Mouse (Mus musculus) midbrain, embryonic 10.5 days (tissue): ENCODE results near the gene Inpp5e. TPM values are rescaled to one million over a fixed set of nuclear protein-coding genes. Genes with fewer than 3 reads are reported as not detected.

Experiments used
- DNase-seq: peaks from one replicate; pipeline ENCODE4 v3.0.0-alpha.2; 2017; ENCODE audit warnings: low spot score
- H3K27ac ChIP-seq: fragments of 300-500 bp; sonication (generic); replicated peaks from 2 replicates; pipeline ENCODE4 v1.5.1; 2016; ENCODE audit warnings: mild to moderate bottlenecking
- H3K27me3 ChIP-seq: fragments of 300-500 bp; sonication (generic); 2 replicates; pipeline ENCODE4 v1.6.1; 2016; ENCODE audit warnings: low read depth, mild to moderate bottlenecking; ENCODE audit not compliant: poor library complexity, severe bottlenecking
- H3K36me3 ChIP-seq: fragments of 300-500 bp; sonication (generic); 2 replicates; pipeline ENCODE4 v1.6.1; 2016; ENCODE audit warnings: mild to moderate bottlenecking, moderate library complexity
- H3K4me1 ChIP-seq: fragments of 300-500 bp; sonication (generic); 2 replicates; pipeline ENCODE4 v1.6.1; 2016
- H3K4me3 ChIP-seq: fragments of 300-500 bp; sonication (generic); 2 replicates; pipeline ENCODE4 v1.5.1; 2016; ENCODE audit warnings: mild to moderate bottlenecking, moderate library complexity
- H3K9me3 ChIP-seq: fragments of 300-500 bp; sonication (generic); replicated peaks from 2 replicates; pipeline ENCODE4 v1.6.1; 2016; ENCODE audit warnings: mild to moderate bottlenecking
- WGBS: fragments of 180-500 bp; shearing (Covaris S2); methylation state at CpG from one replicate; pipeline ENCODE4 v1.1.7; 2016; 5-methylcytosine and 5-hydroxymethylcytosine counted together
- polyA plus RNA-seq: library from polyadenylated mRNA; unstranded; fragments of >200 nt; fragmentation: Nextera tagmentation; extraction: Ambion mirVana; gene quantifications from 2 replicates; pipeline ENCODE4 v1.2.1, GENCODE M21; 2016

The Inpp5e gene
- polyA plus RNA-seq, 1 experiment from 2014 or later: 23.4 TPM

DNA sequence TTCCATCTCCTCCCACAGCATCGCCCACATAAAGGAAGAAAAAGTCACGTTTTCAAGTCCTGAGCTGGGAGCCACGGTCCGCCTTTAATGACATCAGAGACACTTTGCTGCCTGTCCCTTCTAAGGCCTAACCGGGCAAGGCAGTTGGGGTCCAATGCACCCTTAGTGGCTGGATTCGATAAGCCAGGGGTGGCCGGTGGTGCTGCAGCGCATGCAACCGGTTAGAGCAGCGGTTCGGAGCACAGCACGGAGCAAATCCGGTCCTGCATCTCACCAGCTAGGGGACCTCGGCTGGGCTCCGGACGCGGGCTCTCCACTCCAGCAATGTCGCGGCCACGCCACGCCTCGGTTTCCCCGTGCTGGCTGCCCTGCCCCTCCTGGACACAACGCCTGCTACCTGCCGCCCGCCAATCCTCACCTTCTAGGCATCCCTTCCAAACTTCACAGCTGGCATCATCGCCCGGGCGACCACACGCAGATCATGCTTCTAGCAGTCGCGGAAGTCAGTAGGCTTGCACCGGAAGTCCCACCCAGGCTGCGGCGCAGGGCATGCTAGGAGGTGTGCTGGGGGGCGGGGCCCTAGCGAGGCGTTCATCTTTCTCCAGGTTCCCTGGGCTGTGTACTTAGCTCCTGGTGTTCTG is 28.8 kb downstream of the Inpp5e start, which contains the start of gene Snapc4:
TSS of gene Snapc4 (minus strand) at position 523 of the 641 bp plus-strand sequence.
- Histone ChIP-seq H3K27ac (peak within 1 kb of the TSS; percentile 83), H3K4me3 (peak within 1 kb of the TSS; percentile 87), H3K9me3 (no peaks in the 10 kb centered on the region), H3K27me3 (no peaks in the 10 kb centered on the region), H3K36me3 (peaks cover 75% of the 10 kb centered on the region), H3K4me1 (peaks cover 19% of the 10 kb centered on the region)
- peak; percentile 85 for DNase-seq
- WGBS: under 1% methylated on average over 38 of the region's 38 CpGs

- Histone ChIP-seq H3K9me3 (no peaks in the 10 kb centered on the region), H3K27ac (no peak overlapping the region), H3K36me3 (peaks cover 100% of the 10 kb centered on the region), H3K4me3 (no peak overlapping the region), H3K4me1 (no peaks in the 10 kb centered on the region), H3K27me3 (no peaks in the 10 kb centered on the region)
- 97% methylated on average over 8 of the region's 8 CpGs for WGBS
- no peak for DNase-seq
Observed at GRCm38 (mm10) chr2:26372396-26372795, 36.6 kb downstream of the Inpp5e start.

DNA sequence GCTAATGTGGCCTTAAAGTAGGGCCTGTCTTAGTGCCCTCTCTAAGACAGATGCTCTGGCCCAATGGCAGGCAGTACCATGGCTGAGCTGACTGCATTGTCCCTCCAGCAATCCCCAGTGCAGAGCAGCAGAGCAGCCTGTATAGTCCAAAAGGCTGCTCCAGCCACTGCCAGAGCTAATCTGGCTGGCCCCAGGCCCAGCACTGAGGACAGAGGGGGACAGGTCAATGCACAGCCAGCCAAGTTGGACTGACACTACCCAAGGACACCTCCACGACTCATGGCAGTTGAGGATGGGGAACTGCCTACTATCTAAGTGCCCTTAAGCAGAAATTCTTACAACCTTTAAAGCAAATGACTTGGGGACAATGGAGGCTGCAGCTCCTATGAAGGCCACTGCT is 40.4 kb downstream of the Inpp5e start:
- H3K4me1 ChIP-seq: no peaks in the 10 kb centered on the region
- H3K27ac ChIP-seq: no peak overlapping the region
- H3K36me3 ChIP-seq: peaks cover 100% of the 10 kb centered on the region
- no peak overlapping the region for H3K4me3 ChIP-seq
- H3K9me3 ChIP-seq: no peaks in the 10 kb centered on the region
- 84% methylated on average over 1 of the region's 1 CpGs for WGBS
- DNase-seq: no peak
- no peaks in the 10 kb centered on the region for H3K27me3 ChIP-seq

DNA sequence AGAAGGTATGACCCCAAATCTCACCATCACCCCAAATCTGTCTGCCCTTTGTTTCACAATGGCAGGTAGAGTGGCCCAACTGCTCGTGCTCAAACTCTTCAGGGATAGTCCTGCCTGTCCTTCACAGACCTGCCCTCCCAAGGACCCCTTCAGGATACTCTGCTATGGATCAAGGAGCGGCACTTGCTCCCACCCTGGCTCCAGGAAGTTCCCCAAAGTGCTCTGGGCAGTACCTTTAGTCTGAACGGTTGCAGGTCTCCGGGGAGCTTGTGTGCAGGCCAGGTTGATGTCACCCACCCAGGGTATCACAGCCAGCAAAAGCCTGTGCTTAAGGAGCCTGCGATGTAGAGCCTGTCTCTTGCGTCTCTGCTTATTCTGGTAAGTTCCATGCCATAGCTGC is 41.1 kb downstream of the Inpp5e start:
- H3K27ac ChIP-seq: no peak overlapping the region
- H3K27me3 ChIP-seq: no peaks in the 10 kb centered on the region
- H3K4me3 ChIP-seq: no peak overlapping the region
- 91% methylated on average over 6 of the region's 6 CpGs for WGBS
- H3K9me3 ChIP-seq: no peaks in the 10 kb centered on the region
- peaks cover 100% of the 10 kb centered on the region for H3K36me3 ChIP-seq
- DNase-seq: no peak
- no peaks in the 10 kb centered on the region for H3K4me1 ChIP-seq

DNA sequence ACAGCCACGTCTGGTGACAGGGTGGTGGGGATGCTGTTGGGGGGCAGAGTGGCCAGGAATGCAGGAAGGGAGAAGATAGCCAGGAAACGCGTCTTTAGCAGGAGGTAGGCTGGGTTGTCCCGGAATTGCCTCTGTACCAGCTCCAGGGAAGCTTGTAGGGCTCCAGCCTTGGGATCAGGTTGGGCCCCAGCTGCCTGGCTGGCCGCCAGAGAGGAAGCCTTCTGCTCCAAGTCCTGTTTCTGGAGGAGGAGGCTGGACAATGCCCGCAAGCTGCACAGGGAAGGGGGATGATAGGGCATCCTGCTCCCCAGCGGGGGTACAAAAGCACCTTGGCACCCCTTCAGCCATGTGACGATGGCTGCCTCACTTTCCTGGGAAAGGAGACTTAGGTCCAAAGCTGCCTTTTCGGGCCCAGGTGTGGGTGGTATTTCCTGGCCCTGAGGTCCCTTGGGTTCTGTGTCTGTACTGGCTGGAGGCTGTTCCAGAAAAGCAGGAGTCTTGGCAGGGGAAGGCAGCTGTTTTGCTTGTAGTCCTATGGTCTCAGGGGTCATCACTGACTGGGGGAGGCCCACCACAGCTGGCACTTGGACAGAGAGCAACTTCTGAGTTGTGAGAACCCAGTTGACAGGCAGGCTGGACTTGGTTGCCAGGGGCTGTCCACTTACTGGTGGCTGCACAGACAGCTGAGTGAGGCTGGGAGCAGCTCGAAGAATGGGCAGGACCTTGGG is 44.1 kb downstream of the Inpp5e start:
- no peak overlapping the region for H3K27ac ChIP-seq
- no peak for DNase-seq
- no peak overlapping the region for H3K4me3 ChIP-seq
- H3K27me3 ChIP-seq: no peaks in the 10 kb centered on the region
- no peaks in the 10 kb centered on the region for H3K9me3 ChIP-seq
- H3K4me1 ChIP-seq: no peaks in the 10 kb centered on the region
- H3K36me3 ChIP-seq: peaks cover 79% of the 10 kb centered on the region
- WGBS: 89% methylated on average over 10 of the region's 10 CpGs

- no peak overlapping the region for H3K27ac ChIP-seq
- H3K4me3 ChIP-seq: no peak overlapping the region
- DNase-seq: no peak
- 85% methylated on average over 5 of the region's 5 CpGs for WGBS
- peaks cover 64% of the 10 kb centered on the region for H3K36me3 ChIP-seq
- no peaks in the 10 kb centered on the region for H3K4me1 ChIP-seq
- no peaks in the 10 kb centered on the region for H3K9me3 ChIP-seq
- H3K27me3 ChIP-seq: no peaks in the 10 kb centered on the region
Observed at GRCm38 (mm10) chr2:26363481-26363880, 45.5 kb downstream of the Inpp5e start.

DNA sequence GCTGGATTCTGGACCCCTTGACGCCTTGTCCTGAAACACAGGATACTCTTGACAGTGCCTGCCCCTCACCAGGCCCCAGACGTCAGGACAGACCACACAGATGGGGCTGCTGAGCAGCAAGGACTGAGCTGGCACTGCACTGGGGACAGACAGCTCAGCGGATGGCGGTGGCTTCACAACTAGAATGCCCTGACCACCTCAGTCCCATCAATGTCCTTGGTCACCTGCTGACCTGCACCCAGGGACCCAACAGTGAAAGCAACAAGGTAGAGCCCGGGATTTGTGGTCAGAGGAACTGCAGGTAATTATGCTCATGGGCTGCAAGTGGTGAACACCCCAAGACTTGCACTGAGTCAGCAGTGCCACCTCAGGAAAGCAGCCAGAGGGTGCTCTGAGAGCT is 46.0 kb downstream of the Inpp5e start:
- no peaks in the 10 kb centered on the region for H3K9me3 ChIP-seq
- H3K27ac ChIP-seq: no peak overlapping the region
- no peak for DNase-seq
- H3K27me3 ChIP-seq: no peaks in the 10 kb centered on the region
- no peak overlapping the region for H3K4me3 ChIP-seq
- WGBS: 85% methylated on average over 5 of the region's 5 CpGs
- peaks cover 60% of the 10 kb centered on the region for H3K36me3 ChIP-seq
- no peaks in the 10 kb centered on the region for H3K4me1 ChIP-seq

DNA sequence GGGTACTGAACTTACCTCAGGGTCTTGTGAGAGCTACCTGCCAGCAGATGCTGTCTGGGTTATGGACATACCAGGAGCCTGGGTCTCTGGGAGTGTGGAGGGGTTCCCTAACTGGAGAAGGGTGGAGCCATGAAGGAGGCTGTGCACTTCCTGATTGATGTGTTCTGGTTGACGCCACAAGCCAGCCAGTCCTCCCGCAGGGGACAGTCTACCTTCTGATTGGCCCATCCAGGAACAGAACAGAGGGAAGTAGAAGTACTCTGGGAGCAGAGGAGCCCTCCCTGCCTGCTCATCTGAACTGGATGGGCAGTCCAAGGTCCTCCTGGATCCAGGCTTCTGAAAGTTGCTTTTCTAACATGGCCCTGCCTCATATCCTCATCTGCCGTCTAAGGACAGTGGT is 48.2 kb downstream of the Inpp5e start, which contains the start of gene Card9:
TSS of gene Card9 (minus strand) at position 147 of the 400 bp plus-strand sequence.
- no peak within 1 kb of the TSS for H3K27ac ChIP-seq
- H3K9me3 ChIP-seq: no peaks in the 10 kb centered on the region
- no peak for DNase-seq
- H3K27me3 ChIP-seq: no peaks in the 10 kb centered on the region
- H3K36me3 ChIP-seq: peaks cover 37% of the 10 kb centered on the region
- 62% methylated on average over 3 of the region's 3 CpGs for WGBS
- H3K4me3 ChIP-seq: no peak within 1 kb of the TSS
- 0 out of 2 replicates have a peak, but pooled peaks cover 6% of the 10 kb centered on the region for H3K4me1 ChIP-seq

DNA sequence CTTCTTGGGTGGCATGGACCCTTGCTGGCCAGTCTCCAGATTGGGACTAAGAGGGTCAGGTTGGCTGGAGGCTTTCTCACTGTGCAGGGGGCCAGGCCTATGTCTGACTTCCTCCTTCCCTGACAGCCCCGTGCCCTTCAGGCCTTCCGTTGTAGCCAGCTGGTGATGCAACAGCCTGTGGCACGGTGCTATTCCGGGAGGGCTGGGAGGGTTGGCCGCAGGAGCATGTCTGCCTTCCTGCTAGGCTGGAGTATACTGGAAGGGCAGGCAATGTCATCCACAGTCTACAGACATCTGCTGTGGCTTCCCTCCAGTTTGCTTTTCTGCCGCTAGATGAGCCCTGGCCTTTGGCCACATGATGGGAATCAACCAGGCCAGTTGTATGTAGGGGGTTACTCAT is 49.0 kb downstream of the Inpp5e start:
- no peak overlapping the region for H3K27ac ChIP-seq

DNA sequence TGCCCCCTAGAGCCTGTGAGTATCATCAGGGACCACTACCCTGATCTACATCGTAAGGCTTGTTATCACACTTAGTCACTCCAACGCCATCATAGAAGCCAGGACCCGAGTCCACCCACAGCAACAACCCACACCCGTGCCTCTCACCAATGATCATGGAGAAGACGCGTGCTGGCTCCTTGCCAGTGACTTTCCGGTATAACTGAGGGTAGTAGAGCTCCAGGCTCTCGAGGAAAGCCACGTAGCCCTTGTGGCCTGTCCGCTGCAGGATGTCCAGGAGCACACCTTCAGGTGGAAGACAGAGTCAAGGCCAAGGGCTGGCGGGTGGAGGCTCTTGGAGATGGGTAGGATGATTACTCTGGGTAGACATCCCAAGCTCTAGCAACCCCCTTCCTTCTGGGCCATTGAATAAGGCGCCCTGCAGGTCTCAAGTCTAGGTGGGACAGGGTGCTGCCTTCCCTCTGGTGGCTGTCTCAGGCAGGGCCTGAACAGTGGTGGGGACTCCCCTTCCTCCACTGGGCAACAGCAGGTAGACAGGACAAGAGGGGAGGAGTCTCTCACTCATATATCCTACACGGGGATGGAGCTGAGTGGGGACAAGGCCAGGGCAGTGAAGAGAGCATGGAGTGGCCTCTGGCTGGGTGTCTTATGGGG is 50.2 kb downstream of the Inpp5e start:
- Histone ChIP-seq H3K27ac (no peak overlapping the region), H3K9me3 (no peaks in the 10 kb centered on the region), H3K4me3 (no peak overlapping the region), H3K4me1 (0 out of 2 replicates have a peak, but pooled peaks cover 6% of the 10 kb centered on the region), H3K27me3 (no peaks in the 10 kb centered on the region), H3K36me3 (peaks cover 19% of the 10 kb centered on the region)
- no peak for DNase-seq
- WGBS: 88% methylated on average over 13 of the region's 13 CpGs

More for the DNA sequence above, 49.0 kb downstream of the Inpp5e start:
- no peaks in the 10 kb centered on the region for H3K9me3 ChIP-seq
- no peak for DNase-seq
- peaks cover 29% of the 10 kb centered on the region for H3K36me3 ChIP-seq
- no peaks in the 10 kb centered on the region for H3K27me3 ChIP-seq
- no peak overlapping the region for H3K4me3 ChIP-seq
- H3K4me1 ChIP-seq: 0 out of 2 replicates have a peak, but pooled peaks cover 6% of the 10 kb centered on the region
- 89% methylated on average over 6 of the region's 6 CpGs for WGBS

DNA sequence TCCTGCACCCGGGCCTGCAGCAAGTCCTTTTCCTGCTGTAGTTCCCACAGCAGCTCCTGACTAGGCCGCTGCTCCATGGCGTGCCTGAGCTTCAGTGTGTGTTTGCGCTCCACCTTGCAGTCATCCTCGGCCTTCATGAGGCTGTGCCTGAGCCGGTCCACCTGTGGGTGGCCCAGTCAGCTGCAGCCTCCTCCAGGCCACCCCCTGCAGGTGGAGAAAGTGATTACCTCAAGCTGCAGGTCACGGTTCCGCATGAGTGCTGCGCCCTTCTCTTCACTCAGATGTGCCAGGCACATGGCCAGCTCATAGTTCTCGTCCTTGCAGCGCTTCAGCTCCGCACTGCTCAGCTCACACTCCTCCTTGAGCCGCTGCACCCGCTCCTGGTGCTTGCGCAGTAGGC is 51.5 kb downstream of the Inpp5e start:
- no peaks in the 10 kb centered on the region for H3K27me3 ChIP-seq
- WGBS: 50% methylated on average over 15 of the region's 15 CpGs
- H3K36me3 ChIP-seq: peaks cover 8% of the 10 kb centered on the region; the same call in 1 of the 2 replicates
- H3K4me1 ChIP-seq: peaks cover 17% of the 10 kb centered on the region
- no peaks in the 10 kb centered on the region for H3K9me3 ChIP-seq
- no peak overlapping the region for H3K27ac ChIP-seq
- DNase-seq: no peak
- no peak overlapping the region for H3K4me3 ChIP-seq

GRCm38 (mm10) chr2:26356678-26357077 is 52.3 kb downstream of the Inpp5e start:
- WGBS: 83% methylated on average over 7 of the region's 7 CpGs
- Histone ChIP-seq H3K9me3 (no peaks in the 10 kb centered on the region), H3K36me3 (peaks cover 6% of the 10 kb centered on the region; the same call in 1 of the 2 replicates), H3K4me1 (peaks cover 20% of the 10 kb centered on the region), H3K4me3 (no peak overlapping the region), H3K27ac (no peak overlapping the region), H3K27me3 (no peaks in the 10 kb centered on the region)
- no peak for DNase-seq

DNA sequence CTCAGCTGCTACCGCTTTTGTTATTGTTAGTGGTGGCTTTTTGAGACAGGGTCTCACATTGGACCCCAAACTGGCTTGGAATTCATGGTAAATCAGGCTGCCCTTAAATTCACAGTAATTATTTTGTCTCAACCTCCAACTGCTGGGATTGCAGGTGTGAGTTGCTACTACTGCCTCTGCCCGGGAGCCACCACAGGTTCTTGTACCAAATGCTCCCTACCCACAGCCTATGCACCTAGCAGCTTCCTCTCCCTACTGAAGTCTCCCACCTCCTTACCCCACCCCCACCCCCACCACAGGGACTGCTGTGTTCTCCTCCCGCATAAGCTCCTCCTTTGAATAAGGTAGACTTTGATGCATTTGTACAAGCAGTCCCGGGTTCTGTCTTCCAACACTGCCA is 52.8 kb downstream of the Inpp5e start:
- WGBS: 83% methylated on average over 4 of the region's 4 CpGs
- Histone ChIP-seq H3K27ac (no peak overlapping the region), H3K4me1 (peaks cover 22% of the 10 kb centered on the region), H3K4me3 (no peak overlapping the region), H3K27me3 (no peaks in the 10 kb centered on the region), H3K36me3 (peaks cover 3% of the 10 kb centered on the region; the same call in 1 of the 2 replicates), H3K9me3 (no peaks in the 10 kb centered on the region)
- DNase-seq: no peak
